Mouse (Mus musculus) heart, adult 2 months (tissue): ENCODE measurements around the gene Ndfip2.

Source experiments
- EP300 ChIP-seq: fragments of 200-500 bp; IDR thresholded peaks from 2 replicates; pipeline ENCODE4 v1.6.1; 2011; ENCODE audit warnings: low read depth, low read length, control low read depth; ENCODE audit not compliant: insufficient read depth
- POLR2A ChIP-seq: fragments of 200-500 bp; IDR thresholded peaks from 2 replicates; pipeline ENCODE4 v1.6.1; 2011; ENCODE audit warnings: mild to moderate bottlenecking, low read depth, low read length, control low read depth; ENCODE audit not compliant: insufficient read depth

DNA sequence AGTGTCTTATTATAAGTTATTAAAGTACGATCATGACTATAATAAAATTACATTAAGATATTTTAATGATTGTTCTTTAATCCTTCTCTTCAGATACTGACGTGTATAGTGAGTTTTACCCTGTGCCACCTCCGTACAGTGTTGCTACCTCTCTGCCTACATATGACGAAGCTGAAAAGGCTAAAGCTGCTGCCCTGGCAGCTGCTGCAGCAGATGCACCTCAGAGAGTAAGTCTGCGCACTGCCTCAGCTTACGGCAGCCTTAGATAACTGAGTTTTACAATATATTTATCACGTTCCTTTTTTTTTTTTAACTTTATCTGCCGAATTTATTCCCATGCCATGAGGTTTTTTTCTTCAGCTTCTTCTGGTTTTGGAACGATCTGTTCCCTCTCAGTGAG, 33.8 kb downstream of the Ndfip2 start:
- TF ChIP-seq EP300 (no peak), POLR2A (no peak)
